In genomic region chr19:17151781-17152180, GRCm38 (mm10) we compare ENCODE assay signal across 22 mouse cellular contexts.
A peak's percentile ranks its signal among the peaks of the same experiment; 100 is the strongest.
DNase-seq lines count a peak whose midpoint lies in the region; ATAC-seq and TF ChIP-seq lines count a peak whose summit lies in the region.
"Had no signal": no experiment of that assay in that cellular context is flagged by ENCODE, and none has a peak within 500 bp of the region (broad histone marks: within the 10 kb centered on the region; RNA-seq: fewer than 3 reads in every experiment).

No protein-coding gene starts in this region.

- no peak overlapping the region for H3K4me2 ChIP-seq in heart, embryonic 11.5 days
- H3K4me2 ChIP-seq: embryonic facial prominence, embryonic 12.5 days; forebrain, embryonic 13.5 days; forebrain, embryonic 15.5 days had no signal

- peaks cover 59% of the 10 kb centered on the region for H3K4me1 ChIP-seq in E14TG2a.4 (replicated peaks; ENCODE audit: low read depth, low read length)
- H3K4me1 ChIP-seq in heart, embryonic 11.5 days (ENCODE audit: control insufficient read depth, insufficient read depth, low read length) = no peaks in the 10 kb centered on the region
- H3K4me1 ChIP-seq: embryonic facial prominence, embryonic 10.5 days; embryonic facial prominence, embryonic 12.5 days; forebrain, embryonic 13.5 days; forebrain, embryonic 15.5 days had no signal

- no peaks in the 10 kb centered on the region for H3K9me3 ChIP-seq in E14TG2a.4 (ENCODE audit: low read length)
- H3K9me3 ChIP-seq in heart, embryonic 11.5 days (replicated peaks; ENCODE audit: control insufficient read depth, low read length) = no peaks in the 10 kb centered on the region
- H3K9me3 ChIP-seq: embryonic facial prominence, embryonic 10.5 days; embryonic facial prominence, embryonic 12.5 days; forebrain, embryonic 13.5 days; forebrain, embryonic 15.5 days; G1E had no signal

- 79% methylated on average over 6 of the region's 6 CpGs for WGBS in heart, embryonic 11.5 days (ENCODE audit: insufficient replicate concordance)

- TF ChIP-seq CTCF in E14TG2a.4 (conservative IDR thresholded peaks at IDR 0.05; ENCODE audit: low read length) = no peak

- peak; percentile 35 for DNase-seq in ES-CJ7 (ENCODE audit: low read depth, low spot score)
- DNase-seq in R1 (ENCODE audit: low read depth, low spot score) = peak; percentile 56
- no peak for DNase-seq in frontal cortex, postnatal 10 days (ENCODE audit: low spot score in 2 of 2)
- DNase-seq in right cerebral cortex, adult 2 months (ENCODE audit: low spot score in 2 of 2) = no peak
- DNase-seq: adrenal gland, adult 8-10 months; adrenal gland, postnatal 14 days; adrenal gland, postnatal 36 days; cerebellum, adult 11-12 months; cerebellum, adult 2 months; cerebellum, adult 9-10 months; cerebellum, postnatal 10 days; cerebellum, postnatal 25 days; forebrain, postnatal 0 days had no signal

- no peaks in the 10 kb centered on the region for H3K27me3 ChIP-seq in E14TG2a.4 (ENCODE audit: insufficient read depth, low read length)
- H3K27me3 ChIP-seq in heart, embryonic 11.5 days (ENCODE audit: control insufficient read depth, insufficient read depth, low read length) = no peaks in the 10 kb centered on the region
- H3K27me3 ChIP-seq: embryonic facial prominence, embryonic 12.5 days; forebrain, embryonic 13.5 days; forebrain, embryonic 15.5 days; Patski had no signal

- peaks cover 12% of the 10 kb centered on the region for H3K36me3 ChIP-seq in E14TG2a.4 (ENCODE audit: insufficient read depth, low read length)
- H3K36me3 ChIP-seq in heart, embryonic 11.5 days (ENCODE audit: control insufficient read depth, insufficient read depth, low read length) = no peaks in the 10 kb centered on the region
- H3K36me3 ChIP-seq: embryonic facial prominence, embryonic 10.5 days; embryonic facial prominence, embryonic 12.5 days; forebrain, embryonic 15.5 days; G1E had no signal

- H3K9ac ChIP-seq in heart, embryonic 11.5 days (ENCODE audit: low read depth, low read length) = no peak overlapping the region
- H3K9ac ChIP-seq: embryonic facial prominence, embryonic 12.5 days; forebrain, embryonic 13.5 days; forebrain, embryonic 15.5 days; forebrain, postnatal 0 days had no signal

- H3K4me3 ChIP-seq in E14TG2a.4 (replicated peaks; ENCODE audit: low read length) = peak overlapping the region; percentile 55
- no peak overlapping the region for H3K4me3 ChIP-seq in heart, embryonic 11.5 days (ENCODE audit: low read depth, low read length)
- H3K4me3 ChIP-seq: embryonic facial prominence, embryonic 10.5 days; embryonic facial prominence, embryonic 12.5 days; forebrain, embryonic 13.5 days; forebrain, embryonic 15.5 days had no signal

- ATAC-seq in heart, embryonic 11.5 days (replicated peaks; ENCODE audit: insufficient number of reproducible peaks, low FRiP score, low TSS enrichment) = no peak
- ATAC-seq: activated CD4-positive, CD25-positive, alpha-beta regulatory T cell, adult 4 months; forebrain, embryonic 13.5 days; forebrain, embryonic 15.5 days; forebrain, postnatal 0 days; Patski had no signal

- no peak overlapping the region for H3K27ac ChIP-seq in heart, embryonic 11.5 days (ENCODE audit: low read depth, low read length)
- H3K27ac ChIP-seq: embryonic facial prominence, embryonic 10.5 days; embryonic facial prominence, embryonic 12.5 days; forebrain, embryonic 13.5 days; forebrain, embryonic 15.5 days had no signal

Comparison
In these comparisons a context has a peak if more than half of its experiments do, and no peak if none do; other contexts are left out.
1. DNase-seq: peak in ES-CJ7 (single experiment) and R1 (single experiment); none in frontal cortex, postnatal 10 days (0 of 2) and right cerebral cortex, adult 2 months (0 of 2).